Mouse (Mus musculus) hindlimb bud, embryonic 11.5 days (tissue): ENCODE data around the gene Vps26c.
"Not testable (repeated sequence)": the region's sequence is repeated elsewhere in the genome, so short reads cannot be mapped to it uniquely, and the experiment has no call there.

Experiments
- DNase-seq: peaks from one replicate; pipeline ENCODE4 v3.0.0-alpha.2; 2012; ENCODE audit warnings: low read depth, low spot score; ENCODE audit errors: extremely low spot score

The Vps26c gene

DNA sequence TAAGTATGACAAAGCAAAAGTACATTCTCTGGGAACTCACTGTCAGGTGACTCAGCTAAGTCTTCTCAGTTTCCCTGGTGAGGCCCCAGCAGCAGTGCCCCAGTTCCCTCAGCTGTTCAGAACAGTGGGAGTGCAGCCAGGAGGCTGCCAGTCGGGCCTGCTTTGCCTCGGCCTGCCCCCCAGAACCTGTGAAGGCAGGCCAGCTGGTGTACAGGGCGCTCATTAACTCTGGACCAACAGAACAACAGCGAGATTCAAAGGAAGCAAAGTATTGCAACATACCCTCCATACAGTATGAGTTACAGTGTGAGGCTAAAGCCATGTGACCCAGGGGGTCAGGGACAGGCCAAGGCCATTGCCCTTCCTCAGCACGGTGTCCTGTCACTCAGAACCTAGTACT lies 28.7 kb downstream of the Vps26c start:
- no peak for DNase-seq

- DNase-seq: not testable (repeated sequence)
These were observed 29.5 kb downstream of the Vps26c start for GRCm38 (mm10) chr16:94497176-94497575.

GRCm38 (mm10) chr16:94489326-94489725 lies 37.3 kb downstream of the Vps26c start:
- no peak for DNase-seq

DNA sequence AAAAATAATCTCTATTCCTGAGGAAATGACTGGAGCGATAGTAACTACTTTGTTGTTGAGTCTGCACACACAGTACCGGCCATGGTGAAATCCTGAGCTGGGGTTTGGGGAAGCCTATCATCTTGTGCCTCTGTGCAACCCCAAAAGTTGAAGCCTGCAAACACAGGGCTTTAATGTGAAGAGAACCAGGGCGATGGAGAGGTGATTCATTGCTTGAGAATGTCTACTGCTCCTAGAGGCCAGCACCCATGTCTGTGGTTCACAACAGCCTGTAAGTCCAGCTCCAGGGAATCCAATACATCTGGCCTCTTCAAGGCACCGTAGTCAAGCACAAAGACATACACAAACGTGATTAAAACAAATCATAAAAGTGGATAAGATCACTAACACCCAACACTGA lies 39.3 kb downstream of the Vps26c start:
- no peak for DNase-seq

- DNase-seq: no peak
These were observed 41.7 kb downstream of the Vps26c start for GRCm38 (mm10) chr16:94484752-94485535.

DNA sequence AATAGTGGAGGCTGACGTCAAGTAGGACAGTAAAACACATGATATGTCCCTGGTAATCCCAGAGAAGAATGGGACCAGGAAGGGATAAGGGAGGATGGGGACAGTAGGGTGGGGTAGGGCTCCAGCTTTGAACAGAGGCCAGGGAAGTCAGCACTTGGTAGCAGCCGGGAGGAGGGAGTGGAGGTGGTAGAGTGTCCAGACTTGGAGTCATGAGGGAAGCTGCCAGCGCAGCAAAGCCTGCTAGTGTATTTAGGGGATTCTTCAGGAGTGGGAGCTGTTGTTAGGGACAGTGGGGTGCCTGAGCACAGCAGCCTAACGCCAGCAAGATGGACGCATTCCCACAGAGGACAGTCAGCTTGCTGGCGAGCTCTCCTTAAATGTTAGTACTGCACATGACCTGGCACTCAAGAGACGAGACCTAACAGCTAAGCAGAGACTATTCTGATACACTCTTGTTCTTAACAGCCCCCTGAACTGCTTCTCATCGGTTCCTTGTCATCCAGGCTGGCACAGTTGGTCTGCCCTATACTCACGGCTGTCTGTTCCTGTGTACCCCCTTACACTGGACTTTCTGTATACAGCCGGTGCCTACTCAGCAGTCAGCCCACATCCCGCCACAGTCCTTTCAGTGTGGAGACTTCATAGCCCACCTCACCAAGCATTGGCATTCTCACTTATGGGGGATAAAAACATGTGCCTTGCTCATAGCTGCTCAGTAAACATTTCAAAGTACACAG lies 53.4 kb downstream of the Vps26c start:
- DNase-seq: no peak

- no peak for DNase-seq
These were observed 54.1 kb downstream of the Vps26c start for GRCm38 (mm10) chr16:94472515-94472951.

DNA sequence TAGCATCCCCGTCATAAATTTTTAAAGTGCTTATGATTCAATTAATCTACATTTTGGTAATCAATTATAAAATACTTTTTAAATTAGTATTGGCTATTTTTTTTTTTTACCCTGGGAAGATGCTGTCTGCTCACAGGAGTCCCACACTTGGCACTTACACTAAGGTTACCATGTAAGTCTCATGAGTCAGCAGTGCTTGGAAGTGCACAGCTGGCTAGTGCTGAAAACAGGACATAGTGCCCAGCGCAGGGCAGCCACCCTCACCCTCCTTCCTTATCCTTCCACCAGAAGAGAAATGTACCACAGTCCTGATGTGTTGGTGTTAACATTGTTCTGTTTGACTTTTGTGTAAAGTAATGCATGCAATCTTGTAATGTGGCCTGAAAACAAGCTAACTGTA lies 58.2 kb downstream of the Vps26c start:
- DNase-seq: no peak

DNA sequence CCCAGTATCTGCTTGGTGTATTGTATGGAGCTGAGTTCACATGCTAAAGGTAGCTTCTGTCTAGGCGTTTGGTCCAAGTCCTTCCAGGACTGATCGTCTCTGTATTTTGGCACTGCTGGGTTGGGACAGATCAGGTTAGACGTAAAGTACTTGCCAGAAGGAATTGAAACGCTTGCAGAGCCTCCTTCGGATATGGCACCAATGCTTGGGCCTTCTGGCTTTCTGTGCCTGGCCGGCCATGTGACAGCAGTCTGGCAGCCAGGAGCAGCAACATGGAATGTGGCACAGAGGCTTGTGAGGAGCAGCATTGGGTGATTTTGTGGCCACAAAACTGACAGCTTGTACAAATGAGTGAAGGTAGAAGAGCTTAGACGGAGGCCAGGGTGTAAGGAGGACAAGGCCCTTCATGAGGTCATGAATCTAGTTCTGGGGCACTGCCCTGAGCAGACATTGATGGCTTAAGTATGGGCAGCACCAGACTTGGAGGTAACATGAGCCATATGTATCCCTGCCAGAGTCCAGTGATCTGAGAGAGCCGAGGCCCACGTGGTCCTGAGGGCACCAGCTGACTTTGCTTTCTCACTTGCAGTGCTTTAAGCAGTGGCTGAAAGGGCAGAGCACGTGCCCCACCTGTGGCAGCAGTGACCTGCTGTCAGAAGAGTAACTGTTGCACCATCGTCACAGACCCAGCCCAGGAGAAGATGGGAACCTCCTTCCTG lies 59.1 kb downstream of the Vps26c start:
- no peak for DNase-seq

DNA sequence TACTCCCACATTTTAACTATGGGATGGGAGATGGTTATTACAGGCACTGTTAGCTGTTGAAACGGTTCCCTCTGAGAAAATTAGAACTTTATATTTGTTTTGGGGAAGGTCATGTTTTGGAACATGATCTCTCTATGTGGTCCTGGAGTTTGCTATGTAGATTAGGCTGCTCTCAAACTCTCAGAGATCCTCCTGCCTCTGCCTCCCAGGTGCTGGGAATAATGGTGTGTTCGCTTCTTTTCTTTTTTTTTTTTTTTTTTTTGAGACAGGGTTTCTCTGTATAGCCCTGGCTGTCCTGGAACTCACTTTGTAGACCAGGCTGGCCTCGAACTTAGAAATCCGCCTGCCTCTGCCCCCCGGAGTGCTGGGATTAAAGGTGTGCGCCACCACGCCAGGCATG lies 60.3 kb downstream of the Vps26c start:
- not testable (repeated sequence) for DNase-seq

DNA sequence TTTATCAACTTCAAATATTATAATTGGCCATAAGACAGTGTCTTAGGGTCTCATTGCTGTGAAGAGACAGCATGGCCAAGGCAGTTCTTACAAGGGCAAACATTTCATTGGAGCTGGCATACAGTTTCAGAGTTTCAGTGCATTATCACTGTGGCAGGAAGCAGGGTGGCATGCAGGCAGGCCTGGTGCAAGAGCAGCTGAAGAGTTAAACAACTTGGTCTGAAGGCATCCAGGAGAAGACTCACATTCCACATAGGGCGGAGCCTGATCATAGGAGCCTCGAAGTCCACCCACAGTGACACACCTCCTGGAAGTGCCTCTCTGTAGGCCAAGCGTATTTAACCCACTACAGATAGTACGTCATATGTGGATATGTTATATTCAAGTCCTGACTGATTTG lies 60.7 kb downstream of the Vps26c start:
- DNase-seq: no peak

GRCm38 (mm10) chr16:94464067-94464466 lies 62.6 kb downstream of the Vps26c start:
- no peak for DNase-seq

DNA sequence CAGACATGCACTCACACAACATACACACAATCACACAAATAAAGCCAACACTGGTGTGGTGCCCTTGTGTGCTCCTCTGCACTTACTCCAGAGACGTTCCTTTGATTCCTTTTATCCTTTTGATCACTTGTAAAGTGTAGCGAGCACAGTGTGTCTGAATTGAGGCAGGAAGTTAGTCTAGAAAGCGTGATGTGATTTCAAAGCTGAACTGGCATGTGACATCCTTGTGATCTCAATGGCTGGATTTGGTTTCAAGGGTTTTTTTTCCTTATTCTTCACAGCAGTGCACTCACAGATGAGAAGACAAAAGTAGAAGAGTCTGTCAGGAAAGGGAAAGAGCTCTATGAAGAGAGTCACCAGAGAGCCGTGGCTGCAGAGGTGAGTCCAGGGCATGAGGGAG lies 72.5 kb downstream of the Vps26c start:
- no peak for DNase-seq

GRCm38 (mm10) chr16:94452768-94453167 lies 73.9 kb downstream of the Vps26c start:
- no peak for DNase-seq

DNA sequence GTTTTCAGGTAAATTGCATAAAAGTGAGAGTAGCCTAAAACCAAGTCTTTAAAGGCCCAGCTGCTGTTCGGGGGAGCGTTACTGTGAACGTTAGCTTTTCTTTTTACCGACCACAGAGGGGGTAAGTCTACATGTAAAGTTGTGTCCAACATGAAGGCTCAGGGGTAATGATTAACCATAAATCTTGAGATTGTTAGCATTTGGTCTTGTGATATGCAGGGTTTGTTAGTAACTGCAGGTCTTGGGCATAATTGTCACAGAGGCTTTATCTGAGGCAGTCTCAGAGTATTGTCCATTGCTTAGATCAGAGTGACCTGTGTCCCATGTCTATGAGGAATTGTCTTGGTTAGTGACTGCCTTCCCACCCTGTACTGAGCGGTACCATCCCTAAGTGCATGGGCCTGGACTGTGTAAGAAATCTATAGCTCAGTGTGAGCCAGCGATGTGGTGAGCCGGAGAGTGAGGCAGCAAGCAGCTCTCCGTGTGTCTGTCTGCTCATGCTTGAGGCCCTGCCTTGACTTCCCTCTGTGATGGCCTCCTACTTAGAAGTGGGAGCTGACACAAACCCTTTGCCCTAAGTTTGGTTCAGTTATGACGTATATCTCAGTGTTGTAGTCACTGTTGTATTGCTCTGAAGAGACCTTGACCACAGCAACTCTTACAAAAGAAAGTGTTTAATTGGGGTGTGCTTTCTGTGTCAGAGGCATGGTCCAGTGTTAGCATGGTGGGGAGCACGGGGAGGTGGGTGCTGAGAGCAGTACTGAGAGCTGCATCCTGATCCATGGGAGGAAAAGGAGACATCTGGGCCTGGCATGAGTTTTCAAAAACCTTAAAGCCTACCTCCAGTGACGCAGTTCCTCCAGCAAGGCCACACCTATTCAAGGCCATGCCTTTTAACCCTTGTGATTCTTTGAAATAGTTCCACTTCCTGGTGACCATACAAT lies 74.8 kb downstream of the Vps26c start:
- DNase-seq: no peak

- DNase-seq: no peak
These were observed 77.0 kb downstream of the Vps26c start for GRCm38 (mm10) chr16:94449632-94450031.

- DNase-seq: no peak
These were observed 77.5 kb downstream of the Vps26c start for GRCm38 (mm10) chr16:94449151-94449550.
